Mouse (Mus musculus) cortical plate, adult 2 months (tissue): ENCODE results near the gene Cnih3.

Source experiments
- CTCF ChIP-seq: fragments of 200-500 bp; IDR thresholded peaks from 2 replicates; pipeline ENCODE4 v1.5.1; 2011; ENCODE audit warnings: mild to moderate bottlenecking, control low read depth, low read length; ENCODE audit not compliant: insufficient read depth; ENCODE audit errors: extremely low read depth
- POLR2A ChIP-seq: fragments of 200-500 bp; IDR thresholded peaks from 2 replicates; pipeline ENCODE4 v1.6.1; 2011; ENCODE audit warnings: mild to moderate bottlenecking, low read length, control low read depth; ENCODE audit not compliant: insufficient read depth; ENCODE audit errors: extremely low read depth

DNA sequence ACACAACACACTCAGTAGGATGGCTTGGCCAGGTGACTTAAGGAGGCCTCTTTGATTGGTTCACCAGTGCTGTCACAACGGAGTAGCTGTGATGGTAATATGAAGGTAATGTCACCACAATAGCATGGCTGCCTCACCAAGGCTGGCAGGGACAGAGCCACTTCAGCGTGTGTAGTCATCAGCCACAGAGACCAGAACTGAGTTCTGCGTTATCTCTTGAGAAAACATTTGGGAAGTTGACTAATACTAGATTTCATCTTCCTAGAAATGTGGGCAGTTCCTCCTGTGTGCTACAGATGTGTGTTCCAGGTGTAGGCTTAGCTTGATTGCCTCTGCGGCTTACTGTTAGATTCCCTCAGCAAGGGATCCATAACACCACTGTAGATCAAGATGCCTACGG is 41.7 kb upstream of the Cnih3 start:
- TF ChIP-seq POLR2A: no peak
- no peak for TF ChIP-seq CTCF
